Mouse (Mus musculus): ENCODE data around the gene Reep3.

GRCm38 (mm10) chr10:67104543-67104942, 7.8 kb upstream of the Reep3 start:
- no peak for TF ChIP-seq CTCF (IDR thresholded peaks at IDR 0.05; ENCODE audit: borderline replicate concordance, control insufficient read depth, extremely low read depth, insufficient read depth, low read length, poor library complexity)
- TF ChIP-seq POLR2A (IDR thresholded peaks at IDR 0.05; ENCODE audit: control insufficient read depth, extremely low read depth, insufficient read depth, low read length, poor library complexity), result no peak
